Mouse (Mus musculus) heart, postnatal 0 days (tissue): ENCODE measurements at regions not wholly inside any gene's neighbourhood (a gene's known extent, or its start where the extent isn't known, plus 50 kb on each side); places are given as distances from the start of the nearest gene placed in this dataset.
"Not testable (repeated sequence)": the region's sequence is repeated elsewhere in the genome, so short reads cannot be mapped to it uniquely, and the experiment has no call there.

Experiments
- ATAC-seq: fragments of 200-750 bp; cut with Nextera tagmentation; 2 replicates; pipeline ENCODE4 v1.8.0; 2017; ENCODE audit warnings: low read depth, moderate number of reproducible peaks, moderate library complexity; ENCODE audit not compliant: insufficient read depth
- DNase-seq: peaks from one replicate; pipeline ENCODE4 v3.0.0-alpha.2; 2016; ENCODE audit warnings: low spot score
- H3K27ac ChIP-seq: fragments of 300-500 bp; sonication (generic); 2 replicates; pipeline ENCODE4 v1.5.1; 2014; ENCODE audit warnings: low read depth, mild to moderate bottlenecking
- H3K27me3 ChIP-seq: fragments of 300-500 bp; sonication (generic); 2 replicates; pipeline ENCODE4 v1.6.1; 2014; ENCODE audit warnings: low read length, mixed read lengths; ENCODE audit not compliant: control insufficient read depth, insufficient read depth
- H3K36me3 ChIP-seq: fragments of 300-500 bp; sonication (generic); replicated peaks from 2 replicates; pipeline ENCODE4 v1.6.1; 2014; ENCODE audit warnings: low read length, mixed read lengths; ENCODE audit not compliant: control insufficient read depth, insufficient read depth
- H3K4me1 ChIP-seq: fragments of 300-500 bp; sonication (generic); 2 replicates; pipeline ENCODE4 v1.6.1; 2014; ENCODE audit warnings: antibody characterized with exemption; ENCODE audit not compliant: control insufficient read depth, insufficient read depth
- H3K4me2 ChIP-seq: fragments of 300-500 bp; sonication (generic); 2 replicates; pipeline ENCODE4 v1.6.1; 2014; ENCODE audit warnings: low read depth, mild to moderate bottlenecking, low read length, moderate library complexity
- H3K4me3 ChIP-seq: fragments of 300-500 bp; sonication (generic); 2 replicates; pipeline ENCODE4 v1.5.1; 2014; ENCODE audit warnings: low read depth, low read length
- H3K9ac ChIP-seq: fragments of 300-500 bp; sonication (generic); replicated peaks from 2 replicates; pipeline ENCODE4 v1.6.1; 2014; ENCODE audit warnings: low read depth, low read length, mixed read lengths
- H3K9me3 ChIP-seq: fragments of 300-500 bp; sonication (generic); replicated peaks from 2 replicates; pipeline ENCODE4 v1.6.1; 2016; ENCODE audit warnings: low read length; ENCODE audit not compliant: control insufficient read depth
- CTCF ChIP-seq: IDR thresholded peaks from 2 replicates; pipeline ENCODE4 v1.5.1; 2016; ENCODE audit warnings: antibody characterized with exemption, control low read depth, low read depth
- EP300 ChIP-seq: IDR thresholded peaks from 2 replicates; pipeline ENCODE4 v1.6.1; 2016; ENCODE audit warnings: antibody characterized with exemption, low read depth
- WGBS: fragments of 180-500 bp; shearing (Covaris S2); extraction: QIAGEN DNeasy Blood & Tissue Kit; methylation state at CpG from one replicate; pipeline ENCODE4 v1.1.7; 2014; 5-methylcytosine and 5-hydroxymethylcytosine counted together

DNA sequence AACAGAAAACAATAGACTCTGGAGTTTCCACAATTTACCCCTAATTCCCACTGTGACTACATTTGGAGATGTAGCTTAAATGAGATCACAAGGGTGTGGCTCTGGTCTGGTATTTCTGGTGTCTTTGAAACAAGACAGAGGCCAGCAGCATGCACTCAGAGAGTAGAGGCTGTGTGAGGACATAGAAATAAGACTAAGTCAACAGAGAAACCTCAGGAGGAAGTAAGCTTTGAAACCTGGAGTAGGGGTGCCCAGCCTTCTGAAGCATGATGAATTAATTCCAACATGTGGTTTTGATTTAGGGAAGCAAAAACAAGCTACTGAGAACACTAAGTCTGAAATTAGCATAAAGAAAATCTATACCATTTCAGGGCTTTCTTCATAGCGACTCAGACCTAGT lies 223.7 kb downstream of the Antxr2 start:
- no peak for DNase-seq
- Histone ChIP-seq H3K4me3 (no peak overlapping the region), H3K9ac (no peak overlapping the region), H3K9me3 (no peaks in the 10 kb centered on the region), H3K27me3 (no peaks in the 10 kb centered on the region), H3K27ac (no peak overlapping the region), H3K36me3 (no peaks in the 10 kb centered on the region), H3K4me1 (no peaks in the 10 kb centered on the region), H3K4me2 (no peak overlapping the region)
- no peak for ATAC-seq
- TF ChIP-seq CTCF (no peak), EP300 (no peak)
- 77% methylated on average over 1 of the region's 1 CpGs for WGBS

DNA sequence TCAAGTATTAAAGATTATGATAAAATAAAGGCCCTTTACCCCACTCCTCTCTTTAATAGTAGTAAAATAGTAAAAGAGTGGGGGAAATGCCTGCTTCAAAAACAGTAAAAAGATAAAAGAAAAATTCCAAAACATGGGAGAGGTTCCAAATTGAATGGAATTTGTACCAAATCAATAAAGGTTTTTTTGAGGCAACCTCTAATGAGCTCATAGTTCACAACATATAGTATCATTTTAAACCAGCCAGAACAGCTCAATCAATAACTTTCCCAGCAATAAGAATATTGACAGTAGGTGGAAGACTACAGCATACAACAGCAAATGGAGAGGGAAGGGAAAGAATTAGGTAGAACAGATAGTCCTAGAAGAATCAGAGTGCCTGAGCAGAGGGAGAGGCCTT lies 224.1 kb downstream of the Antxr2 start:
- Histone ChIP-seq H3K4me3 (no peak overlapping the region), H3K36me3 (no peaks in the 10 kb centered on the region), H3K4me1 (no peaks in the 10 kb centered on the region), H3K9me3 (no peaks in the 10 kb centered on the region), H3K27me3 (no peaks in the 10 kb centered on the region), H3K27ac (no peak overlapping the region), H3K9ac (no peak overlapping the region), H3K4me2 (no peak overlapping the region)
- DNase-seq = no peak
- TF ChIP-seq CTCF = no peak
- no peak for ATAC-seq

- DNase-seq (no peak), ATAC-seq (no peak)
- H3K4me1 ChIP-seq = no peaks in the 10 kb centered on the region
- no peak overlapping the region for H3K4me3 ChIP-seq
- H3K9me3 ChIP-seq = no peaks in the 10 kb centered on the region
- H3K9ac ChIP-seq = no peak overlapping the region
- 22% methylated on average over 3 of the region's 3 CpGs for WGBS
- TF ChIP-seq CTCF (no peak), EP300 (no peak)
- no peaks in the 10 kb centered on the region for H3K36me3 ChIP-seq
- H3K27me3 ChIP-seq = no peaks in the 10 kb centered on the region
- no peak overlapping the region for H3K27ac ChIP-seq
- no peak overlapping the region for H3K4me2 ChIP-seq
Observed at GRCm38 (mm10) chr5:97800017-97800416, 230.8 kb downstream of the Antxr2 start.

DNA sequence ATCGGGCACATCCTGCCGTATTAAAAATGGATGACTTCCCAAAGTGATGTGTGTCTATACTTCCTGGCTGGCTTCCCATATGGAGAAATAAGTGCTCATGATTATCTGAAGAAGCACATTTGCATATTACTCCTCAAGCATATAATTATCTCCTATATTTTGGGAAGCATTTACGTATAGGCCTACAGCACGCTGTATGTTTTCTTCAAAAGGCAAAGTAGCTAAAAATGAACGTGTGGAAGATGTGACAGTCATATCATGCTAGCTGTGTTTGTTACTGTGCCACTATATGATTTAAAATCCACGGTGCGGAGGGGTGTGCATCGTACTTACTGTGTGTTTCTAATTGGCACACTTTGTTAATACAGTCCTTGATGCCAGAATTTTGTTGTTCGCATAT lies 242.7 kb downstream of the Antxr2 start:
- Histone ChIP-seq H3K4me3 (no peak overlapping the region), H3K9me3 (no peaks in the 10 kb centered on the region), H3K27me3 (no peaks in the 10 kb centered on the region), H3K27ac (no peak overlapping the region), H3K4me1 (no peaks in the 10 kb centered on the region), H3K36me3 (no peaks in the 10 kb centered on the region), H3K4me2 (no peak overlapping the region), H3K9ac (no peak overlapping the region)
- no peak for ATAC-seq
- TF ChIP-seq EP300 = no peak
- TF ChIP-seq CTCF = no peak
- no peak for DNase-seq
- WGBS = 82% methylated on average over 9 of the region's 9 CpGs

GRCm38 (mm10) chr5:97787001-97787400 lies 243.8 kb downstream of the Antxr2 start:
- Histone ChIP-seq H3K9me3 (no peaks in the 10 kb centered on the region), H3K27ac (no peak overlapping the region), H3K4me3 (no peak overlapping the region), H3K27me3 (no peaks in the 10 kb centered on the region), H3K4me2 (no peak overlapping the region), H3K4me1 (no peaks in the 10 kb centered on the region), H3K36me3 (no peaks in the 10 kb centered on the region), H3K9ac (no peak overlapping the region)
- TF ChIP-seq CTCF (no peak), EP300 (no peak)
- ATAC-seq = no peak
- no peak for DNase-seq
- WGBS = 77% methylated on average over 5 of the region's 5 CpGs

DNA sequence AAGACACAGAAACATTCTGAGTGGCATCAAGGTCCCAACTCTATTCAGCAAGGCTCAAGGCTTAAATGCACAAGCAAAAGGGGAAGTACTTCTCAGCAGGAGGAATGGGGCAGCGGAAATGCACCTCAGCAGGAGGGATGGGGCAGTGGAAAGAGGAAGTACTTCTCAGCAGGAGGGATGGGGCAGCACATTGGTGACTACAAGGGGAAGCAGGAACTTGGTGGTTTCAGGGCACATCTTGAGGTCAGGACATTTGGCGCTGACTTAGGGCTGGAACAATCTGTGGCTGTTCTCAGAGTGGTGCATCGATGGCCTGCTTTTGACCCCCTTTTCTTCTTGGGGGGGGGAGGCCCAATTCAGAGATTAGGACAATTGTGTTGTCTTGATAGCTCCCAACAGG lies 255.7 kb downstream of the Antxr2 start:
- H3K4me2 ChIP-seq, ATAC-seq, H3K9me3 ChIP-seq, H3K4me3 ChIP-seq, H3K4me1 ChIP-seq, H3K27me3 ChIP-seq, H3K36me3 ChIP-seq, H3K9ac ChIP-seq, DNase-seq, H3K27ac ChIP-seq: not testable (repeated sequence)
- WGBS = 93% methylated on average over 3 of the region's 3 CpGs

GRCm38 (mm10) chr5:97773451-97773850 lies 257.4 kb downstream of the Antxr2 start:
- H3K27ac ChIP-seq, H3K4me2 ChIP-seq, H3K4me3 ChIP-seq, DNase-seq, H3K9ac ChIP-seq, H3K27me3 ChIP-seq, H3K9me3 ChIP-seq, ATAC-seq, H3K4me1 ChIP-seq, H3K36me3 ChIP-seq: not testable (repeated sequence)
- 78% methylated on average over 4 of the region's 4 CpGs for WGBS
